Mouse (Mus musculus) kidney, adult 2 months (tissue): ENCODE measurements around the gene Glis1.

Source experiments
- CTCF ChIP-seq: fragments of 200-500 bp; conservative IDR thresholded peaks from 2 replicates; pipeline ENCODE4 v1.5.1; 2011; ENCODE audit warnings: low read depth, mild to moderate bottlenecking, control low read depth, low read length, moderate library complexity, mixed read lengths; ENCODE audit not compliant: insufficient read depth, insufficient read length
- POLR2A ChIP-seq: fragments of 200-500 bp; IDR thresholded peaks from one replicate; pipeline ENCODE4 v1.6.1; 2011; ENCODE audit warnings: low read depth, low read length, control low read depth

GRCm38 (mm10) chr4:107624951-107625350, 190.6 kb downstream of the Glis1 start:
- TF ChIP-seq CTCF (no peak), POLR2A (no peak)
